Mouse (Mus musculus) forebrain, embryonic 11.5 days (tissue): ENCODE data around the gene Ccdc157. TPM values are rescaled to one million over a fixed set of nuclear protein-coding genes. Genes with fewer than 3 reads are reported as not detected.

Experiments
- ATAC-seq: fragments of 200-750 bp; cut with Nextera tagmentation; replicated peaks from 2 replicates; pipeline ENCODE4 v1.8.0; 2017; ENCODE audit warnings: moderate TSS enrichment; ENCODE audit not compliant: low FRiP score
- DNase-seq: peaks from one replicate; pipeline ENCODE4 v3.0.0-alpha.2; 2017; ENCODE audit warnings: low spot score
- H3K27ac ChIP-seq: fragments of 300-500 bp; sonication (generic); 2 replicates; pipeline ENCODE4 v1.5.1; 2014; ENCODE audit warnings: low read depth, low read length
- H3K27me3 ChIP-seq: fragments of 300-500 bp; sonication (generic); 2 replicates; pipeline ENCODE4 v1.6.1; 2014; ENCODE audit warnings: mild to moderate bottlenecking, low read length, mixed read lengths; ENCODE audit not compliant: control insufficient read depth, insufficient read depth
- H3K36me3 ChIP-seq: fragments of 300-500 bp; sonication (generic); 2 replicates; pipeline ENCODE4 v1.6.1; 2014; ENCODE audit warnings: mild to moderate bottlenecking, low read length, moderate library complexity, mixed read lengths; ENCODE audit not compliant: control insufficient read depth, insufficient read depth
- H3K4me1 ChIP-seq: fragments of 300-500 bp; sonication (generic); replicated peaks from 2 replicates; pipeline ENCODE4 v1.6.1; 2014; ENCODE audit warnings: low read length, mixed read lengths; ENCODE audit not compliant: control insufficient read depth, insufficient read depth
- H3K4me2 ChIP-seq: fragments of 300-500 bp; sonication (generic); 2 replicates; pipeline ENCODE4 v1.6.1; 2014; ENCODE audit warnings: low read depth, mild to moderate bottlenecking, low read length, moderate library complexity, mixed read lengths; ENCODE audit not compliant: severe bottlenecking
- H3K4me3 ChIP-seq: fragments of 300-500 bp; sonication (generic); 2 replicates; pipeline ENCODE4 v1.5.1; 2014; ENCODE audit warnings: low read depth, low read length
- H3K9ac ChIP-seq: fragments of 300-500 bp; sonication (generic); 2 replicates; pipeline ENCODE4 v1.6.1; 2014; ENCODE audit warnings: low read length
- H3K9me3 ChIP-seq: fragments of 300-500 bp; sonication (generic); 2 replicates; pipeline ENCODE4 v1.6.1; 2016; ENCODE audit warnings: low read length, mixed read lengths; ENCODE audit not compliant: control insufficient read depth
- WGBS: fragments of 180-500 bp; shearing (Covaris S2); extraction: QIAGEN DNeasy Blood & Tissue Kit; methylation state at CpG from one replicate; pipeline ENCODE4 v1.1.7; 2014; 5-methylcytosine and 5-hydroxymethylcytosine counted together
- polyA plus RNA-seq: library from polyadenylated mRNA; unstranded; fragments of >200 nt; fragmentation: Nextera tagmentation; extraction: Ambion mirVana; gene quantifications from 2 replicates; pipeline ENCODE4 v1.2.1, GENCODE M21; 2014

Ccdc157 gene
- polyA plus RNA-seq, 1 experiment from 2014 or later: 5.9 TPM

DNA sequence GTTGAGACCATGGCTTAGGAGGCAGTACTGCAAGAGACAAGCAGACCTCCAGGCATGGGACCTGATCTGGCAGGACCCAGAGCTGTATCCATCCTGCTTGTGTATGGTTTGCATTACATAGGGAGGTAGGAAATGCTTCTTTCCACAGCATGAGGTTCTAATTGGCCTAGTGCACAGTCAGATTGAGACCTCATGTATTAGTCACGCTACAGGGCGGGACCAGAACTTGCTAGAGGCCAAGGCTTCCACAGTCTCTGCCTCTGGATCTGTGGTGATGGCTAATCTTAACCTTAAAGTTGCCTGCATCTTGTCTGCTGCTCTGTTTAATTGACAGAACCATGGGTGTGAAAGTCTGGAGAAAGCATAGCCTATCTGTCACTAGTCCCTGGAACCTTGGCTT, 4.6 kb upstream of the Ccdc157 start:
- Histone ChIP-seq H3K4me1 (peaks cover 11% of the 10 kb centered on the region; the same call in 1 of the 2 replicates), H3K9me3 (no peaks in the 10 kb centered on the region), H3K36me3 (peaks cover 18% of the 10 kb centered on the region), H3K4me3 (no peak overlapping the region), H3K27ac (no peak overlapping the region), H3K9ac (no peak overlapping the region), H3K27me3 (no peaks in the 10 kb centered on the region), H3K4me2 (no peak overlapping the region)
- no peak for DNase-seq
- 83% methylated on average over 2 of the region's 2 CpGs for WGBS
- no peak for ATAC-seq

DNA sequence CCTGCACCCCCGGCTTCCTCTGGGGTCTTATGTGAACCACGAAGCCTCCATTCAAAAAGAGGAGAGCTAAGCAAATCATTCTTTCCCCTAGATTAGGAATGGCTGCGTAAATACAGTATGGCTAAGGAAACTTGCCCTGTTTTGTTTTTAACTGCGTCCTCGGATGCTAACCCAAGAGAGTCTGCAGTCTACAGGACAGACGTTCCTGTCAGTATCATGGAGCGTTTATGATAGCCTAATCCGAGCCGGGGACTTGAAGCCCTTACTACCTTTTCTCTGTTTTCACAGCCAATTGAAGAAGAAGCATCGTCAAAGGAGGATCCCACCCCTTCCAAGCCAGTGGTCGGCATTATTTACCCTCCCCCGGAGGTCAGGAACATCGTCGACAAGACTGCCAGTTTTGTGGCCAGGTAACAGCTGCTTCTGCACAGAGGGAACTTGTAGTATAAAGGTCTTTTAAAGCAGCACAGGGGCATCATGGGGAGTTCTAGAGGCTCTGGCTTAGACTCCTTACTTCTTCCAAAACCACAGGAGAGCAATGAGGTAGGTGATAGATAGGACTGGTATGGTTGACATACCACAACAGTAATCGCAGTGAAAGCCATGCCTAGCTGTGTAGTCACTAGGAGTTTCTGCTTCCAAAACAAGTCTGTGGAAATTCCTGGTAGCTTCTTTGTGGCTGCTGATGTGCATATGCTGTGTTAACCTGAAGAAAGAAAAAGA, 826 bp upstream of the Ccdc157 start:
- H3K4me3 ChIP-seq: peak overlapping the region; percentile 68
- H3K27me3 ChIP-seq: no peaks in the 10 kb centered on the region
- peaks cover 3% of the 10 kb centered on the region; the same call in 1 of the 2 replicates for H3K36me3 ChIP-seq
- H3K4me2 ChIP-seq: peak overlapping the region; percentile 65
- ATAC-seq: no peak
- no peaks in the 10 kb centered on the region for H3K9me3 ChIP-seq
- WGBS: 9% methylated on average over 15 of the region's 15 CpGs
- peaks cover 11% of the 10 kb centered on the region; the same call in 1 of the 2 replicates for H3K4me1 ChIP-seq
- no peak overlapping the region; the same call in 1 of the 2 replicates for H3K27ac ChIP-seq
- H3K9ac ChIP-seq: peak overlapping the region; percentile 84
- no peak for DNase-seq

DNA sequence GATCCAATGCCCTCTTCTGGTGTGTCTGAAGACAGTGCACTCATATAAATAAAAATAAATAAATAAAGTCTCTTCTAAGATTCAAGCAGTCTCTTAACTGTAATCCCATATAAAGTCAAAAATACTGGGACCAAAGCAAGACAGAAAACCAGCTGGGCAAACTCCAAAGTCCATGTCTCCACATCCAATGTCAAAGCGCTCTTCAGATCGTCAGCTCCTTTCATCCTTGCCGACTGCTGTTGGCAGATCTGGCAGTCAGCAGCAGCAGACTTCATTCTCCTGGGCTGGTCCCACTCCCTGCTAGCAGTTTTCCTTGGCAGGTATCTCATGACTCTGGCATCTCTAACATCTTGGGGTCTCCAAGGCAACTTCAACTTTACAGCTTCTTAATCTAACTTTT, 1.4 kb downstream of the Ccdc157 start:
- WGBS: 92% methylated on average over 3 of the region's 3 CpGs
- H3K9ac ChIP-seq: no peak overlapping the region
- ATAC-seq: no peak

DNA sequence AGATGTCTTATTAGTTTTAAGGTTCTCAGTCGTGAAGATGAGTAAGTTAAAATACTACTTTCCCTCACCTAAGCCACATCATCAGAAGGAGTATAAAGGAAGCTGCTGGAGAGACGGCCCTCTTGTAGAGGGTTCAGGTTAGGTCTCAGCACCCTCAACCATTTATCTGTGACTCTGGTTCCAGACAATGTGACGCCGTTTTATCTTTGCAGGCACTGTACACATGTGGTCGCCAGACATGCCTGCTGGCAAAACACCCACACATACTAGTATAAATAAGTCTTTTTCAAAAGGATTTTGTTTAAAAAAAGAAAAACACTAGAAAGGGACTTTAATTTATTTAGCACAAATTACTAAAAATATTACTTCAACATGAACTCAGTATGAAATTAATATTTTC, 4.5 kb downstream of the Ccdc157 start:
- Histone ChIP-seq H3K4me2 (no peak overlapping the region), H3K27ac (no peak overlapping the region), H3K27me3 (no peaks in the 10 kb centered on the region), H3K9me3 (no peaks in the 10 kb centered on the region), H3K36me3 (no peaks in the 10 kb centered on the region), H3K9ac (no peak overlapping the region), H3K4me3 (no peak overlapping the region), H3K4me1 (no peaks in the 10 kb centered on the region)
- no peak for DNase-seq
- 80% methylated on average over 5 of the region's 5 CpGs for WGBS
- no peak for ATAC-seq

More for the DNA sequence above, 1.4 kb downstream of the Ccdc157 start:
- Histone ChIP-seq H3K4me2 (no peak overlapping the region), H3K9me3 (no peaks in the 10 kb centered on the region), H3K27ac (no peak overlapping the region), H3K27me3 (no peaks in the 10 kb centered on the region), H3K4me3 (no peak overlapping the region), H3K36me3 (peaks cover 3% of the 10 kb centered on the region; the same call in 1 of the 2 replicates), H3K4me1 (peaks cover 11% of the 10 kb centered on the region; the same call in 1 of the 2 replicates)
- no peak for DNase-seq

DNA sequence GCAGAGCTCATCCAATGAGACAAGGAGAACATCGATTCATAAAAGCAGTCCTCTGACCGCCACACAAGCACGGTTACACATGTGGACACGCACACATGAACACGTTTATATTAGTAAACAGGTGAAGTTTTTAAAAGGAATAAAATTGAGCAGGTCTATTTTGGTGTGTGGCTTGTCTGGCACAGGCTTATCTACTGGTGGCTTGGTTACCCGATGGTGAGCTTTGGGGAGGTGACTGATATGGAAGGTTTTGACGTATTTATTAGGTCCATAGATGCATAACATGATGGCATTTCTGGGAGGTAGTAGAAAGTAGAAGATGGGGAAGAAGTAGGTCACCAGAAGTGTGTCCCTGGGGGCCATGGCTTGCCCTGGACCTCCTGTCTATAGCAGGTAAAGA, 6.4 kb downstream of the Ccdc157 start:
- H3K36me3 ChIP-seq: no peaks in the 10 kb centered on the region
- 87% methylated on average over 7 of the region's 7 CpGs for WGBS

GRCm38 (mm10) chr11:4149886-4150285, 10.2 kb downstream of the Ccdc157 start:
- no peaks in the 10 kb centered on the region for H3K9me3 ChIP-seq
- H3K27ac ChIP-seq: no peak overlapping the region
- no peaks in the 10 kb centered on the region for H3K36me3 ChIP-seq
- no peaks in the 10 kb centered on the region for H3K27me3 ChIP-seq
- DNase-seq: no peak
- H3K9ac ChIP-seq: no peak overlapping the region
- H3K4me3 ChIP-seq: no peak overlapping the region
- H3K4me2 ChIP-seq: no peak overlapping the region
- ATAC-seq: no peak
- H3K4me1 ChIP-seq: no peaks in the 10 kb centered on the region
- WGBS: 88% methylated on average over 6 of the region's 6 CpGs

More for the DNA sequence above, 6.4 kb downstream of the Ccdc157 start:
- DNase-seq: no peak
- no peak for ATAC-seq
- H3K9me3 ChIP-seq: no peaks in the 10 kb centered on the region
- H3K9ac ChIP-seq: no peak overlapping the region
- no peaks in the 10 kb centered on the region for H3K4me1 ChIP-seq
- no peak overlapping the region for H3K4me3 ChIP-seq
- H3K27ac ChIP-seq: no peak overlapping the region
- no peaks in the 10 kb centered on the region for H3K27me3 ChIP-seq
- H3K4me2 ChIP-seq: no peak overlapping the region

GRCm38 (mm10) chr11:4148536-4149156, 11.4 kb downstream of the Ccdc157 start:
- no peak overlapping the region for H3K27ac ChIP-seq
- WGBS: 89% methylated on average over 9 of the region's 9 CpGs

DNA sequence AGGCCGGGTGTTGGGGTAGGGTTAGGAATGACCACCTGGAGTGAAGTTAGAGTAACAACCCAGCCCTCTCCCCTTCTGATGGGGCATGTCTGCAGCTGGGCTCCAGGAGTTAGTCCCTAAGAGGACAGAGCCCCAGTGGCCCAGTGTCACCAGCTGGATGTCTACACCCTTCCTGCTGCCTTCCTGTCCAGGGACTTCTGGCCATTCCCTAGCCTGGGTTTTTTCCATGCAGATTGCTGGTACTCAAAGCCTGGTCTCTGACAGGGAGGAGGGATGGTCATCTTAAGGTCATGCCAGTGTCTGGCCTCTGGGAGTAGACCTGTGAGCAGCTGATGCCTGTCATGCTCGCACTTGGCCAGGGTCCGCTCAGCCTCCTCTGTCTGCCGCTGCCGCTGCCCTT, 12.0 kb downstream of the Ccdc157 start:
- no peak overlapping the region for H3K9ac ChIP-seq
- H3K9me3 ChIP-seq: no peaks in the 10 kb centered on the region
- H3K4me3 ChIP-seq: no peak overlapping the region
- H3K36me3 ChIP-seq: no peaks in the 10 kb centered on the region; the same call in 1 of the 2 replicates
- ATAC-seq: no peak
- 90% methylated on average over 5 of the region's 5 CpGs for WGBS
- no peak for DNase-seq
- no peaks in the 10 kb centered on the region for H3K27me3 ChIP-seq
- H3K27ac ChIP-seq: no peak overlapping the region
- no peak overlapping the region for H3K4me2 ChIP-seq
- H3K4me1 ChIP-seq: no peaks in the 10 kb centered on the region

More at GRCm38 (mm10) chr11:4148536-4149156, 11.4 kb downstream of the Ccdc157 start:
- Histone ChIP-seq H3K4me3 (no peak overlapping the region), H3K4me2 (no peak overlapping the region), H3K9ac (no peak overlapping the region), H3K27me3 (no peaks in the 10 kb centered on the region), H3K9me3 (no peaks in the 10 kb centered on the region), H3K4me1 (no peaks in the 10 kb centered on the region), H3K36me3 (no peaks in the 10 kb centered on the region)
- ATAC-seq: no peak
- no peak for DNase-seq
